Mouse (Mus musculus) lung, adult 18-20 months (tissue): Measurements from ENCODE around the gene Bpifa5.

Experiments
- DNase-seq, 2 experiments: peaks; one replicate each; pipeline ENCODE4 v3.0.0; 2022; ENCODE audit warnings: mixed read lengths in 2 of 2

The Bpifa5 gene

DNA sequence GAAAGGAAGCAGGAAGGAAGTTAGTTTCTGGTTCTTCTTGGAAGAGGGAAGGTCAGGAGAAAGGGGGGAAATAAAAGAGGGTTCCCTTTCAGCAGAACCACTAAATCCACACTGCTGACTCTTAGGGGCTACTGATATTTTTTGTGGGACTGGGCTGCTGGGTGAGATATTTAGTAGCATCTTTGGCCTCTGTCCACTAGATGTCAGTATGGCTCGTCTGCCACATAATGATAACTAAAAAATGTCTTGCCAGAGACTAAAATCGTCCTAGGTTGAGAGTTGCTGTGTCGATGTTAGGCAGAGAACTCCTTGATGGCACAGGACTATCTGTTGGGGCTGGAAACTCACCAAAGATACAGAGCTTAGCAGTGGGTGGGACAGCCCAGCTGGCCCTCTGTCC is 46.7 kb downstream of the Bpifa5 start:
- DNase-seq: no peak

DNA sequence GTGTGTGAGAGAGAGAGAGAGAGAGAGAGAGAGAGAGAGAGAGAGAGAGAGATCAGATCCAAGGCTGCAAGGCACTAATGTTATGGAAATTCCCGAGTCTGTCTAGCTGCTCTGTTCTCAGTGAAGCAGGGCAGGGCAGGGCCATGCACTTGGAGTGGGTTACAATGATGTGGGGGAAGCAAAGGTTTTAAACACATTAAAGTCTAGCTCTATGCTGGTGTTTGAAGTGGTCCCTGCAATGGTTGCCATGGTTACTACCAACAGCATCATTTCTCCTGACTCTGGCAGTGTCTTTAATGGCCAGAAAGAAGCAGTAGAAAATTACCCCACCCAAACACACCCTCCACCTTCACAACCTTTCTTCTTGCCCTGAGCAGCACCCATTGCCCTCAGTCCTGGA is 48.7 kb downstream of the Bpifa5 start:
- DNase-seq: no peak

GRCm38 (mm10) chr2:154211881-154212280 is 49.5 kb downstream of the Bpifa5 start:
- DNase-seq: no peak

- DNase-seq: peak; percentile 58 to 76
Measured at GRCm38 (mm10) chr2:154215191-154215590, 52.8 kb downstream of the Bpifa5 start.
